Mouse (Mus musculus) embryonic fibroblast, embryonic 13.5 days (primary cell): Measurements from ENCODE around the gene Mybpc1.

ENCODE experiments used
- CTCF ChIP-seq: IDR thresholded peaks from 2 replicates; pipeline ENCODE4 v1.5.1; 2011; ENCODE audit warnings: mild to moderate bottlenecking, control low read depth, low read length, moderate library complexity, borderline replicate concordance; ENCODE audit not compliant: insufficient read depth
- POLR2A ChIP-seq: IDR thresholded peaks from 2 replicates; pipeline ENCODE4 v1.6.1; 2011; ENCODE audit warnings: low read depth, mild to moderate bottlenecking, control low read depth, low read length, moderate library complexity

- TF ChIP-seq POLR2A (no peak), CTCF (no peak)
Observed at GRCm38 (mm10) chr10:88494959-88495587, 109.9 kb downstream of the Mybpc1 start.
